Mouse (Mus musculus) duodenum, adult 2 months (tissue): ENCODE measurements around the gene Pin1. TPM values are rescaled to one million over a fixed set of nuclear protein-coding genes. Genes with fewer than 3 reads are reported as not detected.

Source experiments
- polyA plus RNA-seq: library from polyadenylated mRNA; depleted of rRNA; stranded (reverse); fragments of >200 nt; gene quantifications from 2 replicates; pipeline ENCODE4 v1.2.3, GENCODE M21; 2012; ENCODE audit warnings: low replicate concordance; rRNA removed

Pin1 gene
- polyA plus RNA-seq: 8.2 and 14.4 TPM in 2 replicates

DNA sequence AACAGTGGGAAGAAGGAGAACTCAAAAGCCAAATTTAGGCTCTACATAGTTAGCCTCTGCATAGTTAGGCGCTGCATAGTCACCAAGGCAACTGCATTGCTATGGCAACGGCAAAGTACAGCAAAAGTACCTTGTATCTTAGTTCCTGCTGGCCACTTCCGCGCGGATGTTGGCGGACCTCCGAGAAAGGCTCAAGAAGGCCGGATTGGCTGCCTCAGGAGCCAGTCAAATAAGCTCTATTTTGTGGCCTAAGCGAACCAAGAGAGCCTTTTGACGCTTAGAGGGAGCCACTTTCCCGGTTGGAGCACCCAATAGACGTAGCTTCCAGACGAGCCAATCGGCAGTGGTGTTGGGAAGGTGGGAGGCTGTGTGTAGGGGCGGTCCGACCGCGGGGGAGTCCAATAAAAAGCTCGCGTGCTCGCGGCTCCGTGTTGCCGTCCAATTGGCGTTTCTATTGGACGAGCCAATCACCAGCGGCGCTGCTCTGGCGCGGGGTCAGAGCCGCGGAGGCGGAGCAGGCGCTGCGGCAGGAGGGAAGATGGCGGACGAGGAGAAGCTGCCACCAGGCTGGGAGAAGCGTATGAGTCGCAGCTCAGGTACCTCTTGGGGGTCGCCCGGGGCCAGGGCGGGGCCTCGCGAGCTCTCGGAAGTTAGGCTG lies at the start of gene Pin1:
TSS of gene Pin1 (plus strand) at position 494 of the 658 bp plus-strand sequence.

DNA sequence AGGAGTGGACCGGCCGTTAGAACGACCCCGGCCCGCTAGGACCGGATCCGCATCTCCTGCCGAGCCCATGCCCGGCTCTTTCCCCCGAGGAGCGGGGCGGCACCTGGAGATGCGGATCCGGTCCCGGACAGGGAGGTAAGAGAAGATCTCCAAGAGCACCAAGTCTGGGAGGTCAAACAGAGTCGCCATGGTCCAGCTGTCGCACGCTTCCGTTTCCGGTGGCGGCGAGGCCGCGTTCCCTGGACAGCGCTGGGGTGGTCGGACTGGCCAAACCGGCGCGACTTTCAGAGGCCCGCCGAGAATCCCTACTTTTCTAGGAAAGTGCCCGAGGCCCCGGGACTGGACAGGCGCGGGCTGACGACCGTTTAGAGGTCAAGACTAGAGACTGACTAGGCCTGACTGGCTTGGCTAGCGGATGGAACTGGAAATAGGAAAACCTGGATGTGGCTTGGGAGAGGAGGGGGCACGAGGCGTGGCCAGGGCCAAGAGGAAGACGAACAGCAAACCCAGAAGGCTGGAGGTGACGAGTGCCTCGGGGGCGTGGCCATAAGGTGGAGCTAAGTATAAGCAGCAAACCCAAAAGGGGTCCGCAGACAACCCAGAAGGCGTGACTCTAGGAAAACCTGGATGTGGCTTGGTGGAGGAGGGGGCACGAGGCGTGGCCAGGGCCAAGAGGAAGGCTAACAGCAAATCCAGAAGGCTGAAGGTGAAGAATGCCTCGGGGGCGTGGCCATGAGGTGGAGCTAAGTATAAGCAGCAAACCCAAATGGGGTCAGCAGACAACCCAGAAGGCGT lies 9.6 kb upstream of the Pin1 start, which contains the start of gene Ubl5:
TSS of gene Ubl5 (plus strand) at position 778 of the 795 bp plus-strand sequence.

DNA sequence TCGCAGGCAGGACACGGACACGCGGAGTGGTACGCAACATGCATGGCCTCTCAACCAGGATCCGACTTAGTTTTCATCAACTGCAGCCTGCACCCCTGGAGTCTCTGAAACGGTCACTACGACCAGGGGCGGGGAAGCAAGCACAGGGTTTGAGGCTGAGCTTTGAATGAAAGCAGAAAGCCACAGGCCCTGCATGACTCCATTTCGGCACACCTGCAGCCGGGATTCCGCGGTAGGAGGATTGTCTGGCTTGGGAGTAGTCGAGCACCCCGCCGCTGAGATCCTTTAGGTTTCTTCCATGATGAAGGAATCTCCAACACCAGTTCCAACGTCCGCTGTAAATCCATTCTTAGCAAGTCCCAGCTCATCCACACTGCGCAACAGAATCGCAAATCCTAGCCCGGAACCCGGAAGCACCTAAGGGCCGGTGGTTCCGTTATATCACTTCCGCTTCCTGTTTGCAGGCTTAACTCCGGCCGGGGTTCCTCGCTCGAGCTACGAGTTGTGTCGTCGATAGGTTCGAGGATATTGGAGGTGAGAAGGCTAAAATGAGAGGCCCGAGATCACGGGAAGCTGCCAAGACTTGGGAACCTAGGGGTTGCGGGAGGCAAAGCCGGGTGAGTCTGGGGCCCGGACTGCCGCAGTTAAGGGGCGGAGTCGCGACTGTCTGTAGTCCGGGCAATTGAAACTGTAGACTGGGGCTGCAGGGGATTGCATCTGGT lies 7.4 kb upstream of the Pin1 start, which contains the start of gene Fbxl12:
TSS of gene Fbxl12 (minus strand) at position 408 of the 722 bp plus-strand sequence.

Other genes starting within 250 kb of the Pin1 start
- 0.11 and 0.27 TPM in 2 replicates for gene Zfp26, start 191.9 kb upstream of the Pin1 start, polyA plus RNA-seq
- gene Zfp426, start 159.3 kb upstream of the Pin1 start, polyA plus RNA-seq: 0.44 and 1.2 TPM in 2 replicates
- gene Zfp266, start 130.7 kb upstream of the Pin1 start, polyA plus RNA-seq: 0.19 and 0.79 TPM in 2 replicates
- 0.37 and 1.0 TPM in 2 replicates for gene Zfp846, start 70.8 kb upstream of the Pin1 start, polyA plus RNA-seq
- gene Ubl5, start 9.2 kb upstream of the Pin1 start, polyA plus RNA-seq: 133 and 188 TPM in 2 replicates
- gene Fbxl12, start 7.3 kb upstream of the Pin1 start, polyA plus RNA-seq: 36.8 and 39.1 TPM in 2 replicates
- 2.0 and 2.1 TPM in 2 replicates for gene Olfm2, start 94.3 kb downstream of the Pin1 start, polyA plus RNA-seq
- gene Col5a3, start 163.0 kb downstream of the Pin1 start, polyA plus RNA-seq: 3.6 and 4.2 TPM in 2 replicates
- gene Rdh8, start 166.4 kb downstream of the Pin1 start, polyA plus RNA-seq: not detected in 2 replicates
- 30.5 and 45.4 TPM in 2 replicates for gene A230050P20Rik, start 216.5 kb downstream of the Pin1 start, polyA plus RNA-seq
- 5.3 and 7.1 TPM in 2 replicates for gene Angptl6, start 227.6 kb downstream of the Pin1 start, polyA plus RNA-seq
- 42.0 and 95.8 TPM in 2 replicates for gene Ppan, start 236.1 kb downstream of the Pin1 start, polyA plus RNA-seq
- gene Eif3g, start 246.5 kb downstream of the Pin1 start, polyA plus RNA-seq: 85.5 and 104 TPM in 2 replicates